Mouse (Mus musculus): ENCODE results near the gene Myt1l. TPM values are rescaled to one million over a fixed set of nuclear protein-coding genes. Genes with fewer than 3 reads are reported as not detected.
A peak's percentile ranks its signal among the peaks of the same experiment; 100 is the strongest.

The Myt1l gene
- total RNA-seq, 2 experiments from 2014 or later = 247 to 258 TPM

- no peak for DNase-seq (ENCODE audit: extremely low spot score in 1 of 2, low spot score in 2 of 2)
- intact Hi-C loops (cut with DNase I) = no loop called here
Measured at GRCm38 (mm10) chr12:29642915-29643314, 114.7 kb downstream of the Myt1l start.

DNA sequence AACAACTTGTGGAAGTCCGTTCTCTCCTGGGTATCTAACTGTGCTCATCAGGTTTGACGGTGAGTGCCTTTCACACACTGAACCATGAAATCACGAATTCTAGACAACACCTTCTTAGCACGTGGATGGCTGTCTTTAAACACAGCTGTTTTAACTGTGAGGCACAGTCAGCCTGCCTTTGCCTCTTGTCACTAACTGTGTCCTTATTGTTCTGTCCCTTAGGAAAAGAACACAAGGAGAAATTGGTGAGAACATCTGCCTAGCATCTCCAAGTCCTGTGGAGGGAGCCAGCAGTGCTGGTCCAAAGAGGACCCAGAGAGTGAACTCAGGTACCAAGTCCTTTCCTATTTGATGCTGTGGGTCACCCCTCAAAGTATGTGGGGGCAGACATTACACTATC is 115.9 kb downstream of the Myt1l start:
- no peak for DNase-seq (ENCODE audit: extremely low spot score in 1 of 2, low spot score in 2 of 2)
- intact Hi-C loops (cut with DNase I) = no loop called here

GRCm38 (mm10) chr12:29644721-29645120 is 116.5 kb downstream of the Myt1l start:
- intact Hi-C loops (cut with DNase I) = no loop called here
- no peak for DNase-seq (ENCODE audit: extremely low spot score in 1 of 2, low spot score in 2 of 2)

DNA sequence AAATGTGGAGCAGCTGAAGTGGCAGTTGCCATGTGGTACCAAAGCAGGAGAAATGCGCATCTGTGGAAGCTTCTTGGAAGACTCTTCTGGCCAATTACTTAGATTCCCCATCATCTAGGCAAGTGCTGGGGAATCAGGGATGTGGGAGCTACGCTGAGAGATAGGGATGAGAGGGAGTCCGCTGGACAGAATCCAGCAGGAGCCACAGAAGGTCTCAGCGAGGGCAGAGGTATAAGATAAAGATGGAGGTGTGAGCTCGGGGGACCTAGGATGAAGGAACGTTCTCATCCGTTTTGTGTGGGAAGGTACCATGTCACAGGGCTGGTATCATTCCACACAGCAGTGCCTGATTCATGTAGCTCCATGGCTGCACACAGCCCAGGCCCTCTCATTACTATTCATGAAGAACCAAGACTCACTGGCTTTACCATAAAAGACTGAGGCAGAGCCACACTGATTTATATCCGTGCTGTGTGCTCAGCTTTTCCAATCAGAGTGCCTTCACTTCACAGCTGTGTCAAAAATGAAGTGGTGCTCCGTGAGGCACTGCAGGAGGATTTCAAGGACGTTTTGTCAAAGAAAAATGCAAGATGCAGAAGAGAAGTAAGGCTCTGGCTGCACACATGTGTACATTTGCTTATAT is 121.4 kb downstream of the Myt1l start:
- intact Hi-C loops (cut with DNase I) = no loop called here
- no peak for DNase-seq (ENCODE audit: extremely low spot score in 1 of 2, low spot score in 2 of 2)

DNA sequence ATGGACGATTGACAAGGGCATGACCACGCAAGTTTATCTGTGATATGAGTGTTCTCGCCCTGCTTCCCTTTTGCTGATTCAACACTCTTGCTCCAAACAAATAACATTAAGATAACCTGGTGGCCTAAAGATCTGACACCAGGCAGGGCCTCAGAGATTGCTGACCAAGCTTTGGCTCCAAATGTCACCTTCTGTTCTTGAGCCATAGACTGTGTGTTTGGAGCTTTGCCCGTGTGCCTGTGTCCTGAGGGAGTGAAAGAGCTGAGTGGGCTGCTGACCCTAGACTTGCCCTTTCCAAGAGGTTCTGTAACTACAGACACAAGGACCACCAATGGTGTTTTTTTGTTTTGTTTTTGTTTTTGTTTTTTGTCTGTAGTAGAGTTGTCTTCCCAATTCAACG is 124.3 kb downstream of the Myt1l start:
- intact Hi-C loops (cut with DNase I) = no loop called here
- DNase-seq (ENCODE audit: extremely low spot score in 1 of 2, low spot score in 2 of 2) = no peak

GRCm38 (mm10) chr12:29655197-29655632 is 127.0 kb downstream of the Myt1l start:
- intact Hi-C loops (cut with DNase I) = no loop called here
- no peak for DNase-seq (ENCODE audit: extremely low spot score in 1 of 2, low spot score in 2 of 2)

- no peak for DNase-seq (ENCODE audit: extremely low spot score in 1 of 2, low spot score in 2 of 2)
- intact Hi-C loops (cut with DNase I) = no loop called here
Measured at GRCm38 (mm10) chr12:29655673-29656072, 127.5 kb downstream of the Myt1l start.

- DNase-seq (ENCODE audit: extremely low spot score in 1 of 2, low spot score in 2 of 2) = no peak
- intact Hi-C loops (cut with DNase I) = no loop called here
Measured at GRCm38 (mm10) chr12:29657061-29657460, 128.9 kb downstream of the Myt1l start.

DNA sequence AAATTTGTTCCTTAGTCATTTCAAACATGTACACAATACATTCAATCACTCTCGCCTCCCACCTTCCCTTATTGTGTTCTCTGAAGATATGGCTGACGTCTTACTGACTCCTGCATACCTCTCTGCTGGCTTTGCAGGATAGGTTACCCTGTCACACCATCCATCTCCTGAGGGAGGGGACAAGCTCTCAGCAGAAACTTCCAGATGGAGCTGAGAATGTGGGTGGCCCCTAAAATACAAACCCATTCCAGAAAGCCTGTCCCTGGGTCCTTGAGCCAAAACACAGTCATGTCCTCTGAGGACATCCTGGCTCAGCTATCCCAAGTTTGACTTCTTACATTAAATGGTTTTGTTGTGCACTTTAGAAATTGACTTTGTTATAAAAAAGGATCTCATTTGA is 129.7 kb downstream of the Myt1l start:
- intact Hi-C loops (cut with DNase I) = no loop called here
- no peak for DNase-seq (ENCODE audit: extremely low spot score in 1 of 2, low spot score in 2 of 2)

DNA sequence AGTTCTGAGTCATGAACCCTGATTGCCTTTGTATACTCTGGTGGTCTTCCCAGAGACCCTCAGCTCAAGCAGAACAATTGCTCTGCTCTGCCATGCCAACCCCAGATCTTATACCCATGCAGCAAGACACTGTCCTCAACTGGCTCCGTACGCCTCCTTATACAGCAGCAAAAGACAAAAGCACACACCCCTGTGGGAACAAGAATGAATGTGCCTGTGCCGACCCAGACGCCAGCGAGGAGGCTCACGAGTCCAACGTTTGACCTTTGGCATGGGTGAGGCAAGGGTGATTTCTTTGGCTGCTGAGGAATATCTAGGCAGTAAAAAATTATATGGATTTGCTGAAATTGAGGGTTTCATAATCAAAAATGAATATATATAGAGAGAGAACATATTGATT is 143.8 kb downstream of the Myt1l start:
- intact Hi-C loops (cut with DNase I) = no loop called here
- DNase-seq (ENCODE audit: extremely low spot score in 1 of 2, low spot score in 2 of 2) = no peak

DNA sequence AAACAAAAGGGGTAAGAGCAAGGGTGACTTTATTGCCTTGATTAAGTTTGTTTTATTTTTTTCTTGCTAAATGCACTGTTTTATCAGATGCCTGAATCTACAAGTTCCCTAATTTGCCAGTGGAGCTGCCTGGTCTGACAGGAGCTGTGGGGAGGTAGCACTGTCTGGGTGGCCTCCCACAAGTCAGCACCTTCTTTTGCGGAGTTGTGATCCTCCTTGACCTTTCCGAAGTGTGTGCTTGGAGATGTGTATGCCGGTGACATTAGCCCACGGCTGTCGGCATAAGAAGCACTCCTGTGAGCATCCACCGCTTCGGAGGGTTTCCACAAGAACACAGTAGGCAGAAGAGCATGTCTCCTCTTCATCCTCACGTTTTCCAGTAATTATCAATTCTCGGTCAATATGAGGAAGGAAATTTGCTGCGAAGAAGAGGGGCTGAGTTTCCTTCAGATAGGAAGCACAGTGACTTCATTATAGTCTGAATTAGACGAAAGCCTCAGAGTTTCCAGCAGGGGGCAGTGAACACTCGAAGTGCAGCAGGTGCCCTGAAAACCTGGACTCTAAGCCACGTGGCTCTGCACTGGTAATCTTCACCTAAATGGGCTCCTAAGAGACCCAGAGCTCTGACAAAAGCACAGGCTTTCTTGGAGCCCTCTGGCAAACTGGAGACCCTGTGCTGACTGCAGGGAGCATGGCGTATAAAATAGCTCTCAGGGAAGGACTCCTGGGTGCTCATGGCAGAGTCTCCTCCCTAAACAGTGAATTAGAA is 147.6 kb downstream of the Myt1l start:
- peak; percentile 63 to 67 for DNase-seq (ENCODE audit: extremely low spot score in 1 of 2, low spot score in 2 of 2)
- intact Hi-C loops (cut with DNase I) = loop anchor here (5.0 kb wide), 1 partner anchor 157 kb away; no protein-coding TSS in a partner anchor

GRCm38 (mm10) chr12:29682384-29682783 is 154.2 kb downstream of the Myt1l start:
- DNase-seq (ENCODE audit: extremely low spot score in 1 of 2, low spot score in 2 of 2) = no peak
- intact Hi-C loops (cut with DNase I) = no loop called here

DNA sequence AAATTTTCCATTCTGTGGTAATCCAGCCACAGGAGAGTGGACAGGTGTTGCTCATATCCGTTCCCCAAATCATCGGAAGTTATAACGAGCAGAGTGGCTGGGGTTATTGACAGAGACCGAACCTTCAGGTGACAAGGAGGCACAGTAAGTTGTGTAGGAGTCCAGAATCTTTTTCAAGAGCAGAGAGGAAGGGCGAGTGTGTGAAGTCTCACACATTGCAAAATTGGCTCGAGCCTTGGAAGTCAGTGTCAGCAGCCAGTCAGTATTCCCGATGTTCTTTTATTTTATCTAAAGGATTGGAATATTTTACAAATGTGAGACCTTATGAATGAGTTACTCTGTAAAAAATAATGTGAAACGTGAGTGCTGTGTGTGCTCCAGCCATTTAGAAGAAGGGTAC is 154.8 kb downstream of the Myt1l start:
- DNase-seq (ENCODE audit: extremely low spot score in 1 of 2, low spot score in 2 of 2) = no peak
- intact Hi-C loops (cut with DNase I) = no loop called here

- DNase-seq (ENCODE audit: extremely low spot score in 1 of 2, low spot score in 2 of 2) = no peak
- intact Hi-C loops (cut with DNase I) = no loop called here
Measured at GRCm38 (mm10) chr12:29686241-29686640, 158.1 kb downstream of the Myt1l start.

GRCm38 (mm10) chr12:29691566-29691965 is 163.4 kb downstream of the Myt1l start:
- intact Hi-C loops (cut with DNase I) = no loop called here
- DNase-seq (ENCODE audit: extremely low spot score in 1 of 2, low spot score in 2 of 2) = no peak

DNA sequence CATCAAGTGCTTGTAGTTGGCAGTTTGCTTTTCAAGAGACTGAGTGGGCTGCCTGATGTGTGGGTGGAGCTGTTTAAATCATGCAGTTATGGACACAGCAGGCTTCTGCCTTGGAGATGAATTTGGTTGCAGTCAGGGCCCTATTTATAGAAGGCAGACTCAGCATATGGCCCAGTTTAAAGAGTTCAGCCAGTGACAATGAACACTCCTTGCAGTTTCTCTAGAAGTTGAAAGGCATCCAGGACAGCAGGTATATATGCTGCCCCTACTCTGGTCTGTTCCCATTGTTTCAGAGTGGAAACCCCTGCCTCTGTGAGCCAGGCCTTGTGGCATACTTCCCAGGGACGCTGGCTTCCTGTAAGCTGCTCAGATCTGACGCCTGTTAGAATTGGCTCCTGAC is 167.0 kb downstream of the Myt1l start:
- intact Hi-C loops (cut with DNase I) = no loop called here

GRCm38 (mm10) chr12:29697526-29698500 is 169.6 kb downstream of the Myt1l start:
- intact Hi-C loops (cut with DNase I) = no loop called here
- DNase-seq (ENCODE audit: extremely low spot score in 1 of 2, low spot score in 2 of 2) = peak; percentile 50 to 82

More for the DNA sequence above, 167.0 kb downstream of the Myt1l start:
- DNase-seq (ENCODE audit: extremely low spot score in 1 of 2, low spot score in 2 of 2) = peak in 1 of 2 experiments; percentile 77

- no peak for DNase-seq (ENCODE audit: extremely low spot score in 1 of 2, low spot score in 2 of 2)
- intact Hi-C loops (cut with DNase I) = no loop called here
Measured at GRCm38 (mm10) chr12:29698541-29698940, 170.4 kb downstream of the Myt1l start.

DNA sequence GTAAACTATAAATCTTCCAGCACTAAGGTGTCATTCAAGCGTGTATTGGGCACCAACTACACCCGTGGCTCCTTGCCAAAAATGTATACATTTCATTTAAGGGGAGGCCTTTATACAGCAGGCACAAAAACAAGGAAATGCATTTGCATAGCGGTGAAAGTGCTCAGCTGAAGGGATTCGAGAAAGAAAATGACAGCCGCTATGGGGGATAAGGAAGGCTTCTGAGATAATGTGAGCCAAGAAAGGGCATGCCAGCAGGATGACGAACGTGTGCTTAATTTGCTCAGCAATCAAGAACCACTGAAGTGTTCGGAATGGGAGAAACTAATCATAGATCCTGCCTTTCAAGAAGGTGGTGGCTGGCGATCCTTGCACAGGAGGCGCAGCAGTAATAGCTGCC is 170.8 kb downstream of the Myt1l start:
- DNase-seq (ENCODE audit: extremely low spot score in 1 of 2, low spot score in 2 of 2) = peak in 1 of 2 experiments; percentile 43
- intact Hi-C loops (cut with DNase I) = no loop called here
